Mouse (Mus musculus): ENCODE results near the gene Abca17. TPM values are rescaled to one million over a fixed set of nuclear protein-coding genes. Genes with fewer than 3 reads are reported as not detected.
A peak's percentile ranks its signal among the peaks of the same experiment; 100 is the strongest.

Abca17 gene
- total and polyA plus RNA-seq, 2 experiments = 0.02 TPM; not detected in 1

DNA sequence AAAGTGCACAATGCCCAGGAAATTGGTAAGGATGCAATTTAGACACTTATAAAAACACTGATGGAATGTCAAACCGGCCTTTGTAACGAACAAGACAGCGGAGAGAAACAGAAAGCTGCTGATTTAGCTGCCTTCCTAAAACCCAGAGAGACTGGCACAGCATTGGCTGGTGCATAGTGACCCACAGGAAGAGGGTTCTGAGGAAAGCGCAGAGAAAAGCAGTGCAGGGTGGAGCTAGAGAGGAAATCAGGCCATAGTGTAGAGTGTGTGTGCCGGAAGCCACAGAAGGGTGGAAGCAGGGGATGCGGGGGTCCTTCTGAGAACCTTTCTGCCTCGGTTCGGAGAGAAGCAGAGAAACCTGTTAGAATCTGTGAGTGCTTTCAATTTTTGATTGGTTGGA, 6.2 kb downstream of the Abca17 start:
- TF ChIP-seq CTCF (IDR thresholded peaks at IDR 0.05; ENCODE audit: low read depth, low read length) = no peak
- no peak for TF ChIP-seq POLR2A (IDR thresholded peaks at IDR 0.05; ENCODE audit: extremely low read depth, insufficient read depth, low read length)

DNA sequence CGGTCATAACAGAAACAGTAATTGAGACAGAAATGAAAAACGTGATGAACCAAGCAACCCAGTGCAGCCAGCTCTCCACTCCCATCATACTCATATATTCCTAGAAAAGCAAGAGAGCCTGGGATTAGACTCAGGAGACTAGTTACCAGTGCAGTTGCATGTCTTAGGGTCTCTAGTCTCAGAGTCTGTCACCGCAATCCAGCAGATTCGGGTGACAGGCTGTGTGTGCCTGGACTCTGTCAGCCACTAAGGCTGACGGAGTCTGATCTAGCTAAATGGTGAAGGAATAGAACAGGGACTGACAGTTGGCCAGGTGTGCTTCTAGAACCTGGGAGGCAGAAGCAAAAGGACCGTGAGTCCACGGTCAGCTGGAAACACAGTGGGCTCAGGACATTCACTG, 23.2 kb downstream of the Abca17 start:
- H3K27me3 ChIP-seq (ENCODE audit: control insufficient read depth, insufficient read depth, low read length) = no peaks in the 10 kb centered on the region
- no peak for DNase-seq (ENCODE audit: extremely low read depth, low read depth, low spot score)
- H3K27ac ChIP-seq (replicated peaks; ENCODE audit: insufficient read depth, low read depth, low read length) = no peak overlapping the region
- no peaks in the 10 kb centered on the region for H3K36me3 ChIP-seq (ENCODE audit: control insufficient read depth, insufficient read depth, low read length)
- no peak overlapping the region for H3K9ac ChIP-seq (ENCODE audit: low read depth, low read length)
- 92% methylated on average over 7 of the region's 7 CpGs for WGBS
- no peak overlapping the region for H3K4me3 ChIP-seq (ENCODE audit: insufficient read depth, low read depth, low read length)
- TF ChIP-seq POLR2A (IDR thresholded peaks at IDR 0.05; ENCODE audit: extremely low read depth, insufficient read depth, low read length) = no peak
- no peak for TF ChIP-seq CTCF (IDR thresholded peaks at IDR 0.05; ENCODE audit: low read depth, low read length)
- no peaks in the 10 kb centered on the region for H3K79me2 ChIP-seq (ENCODE audit: control insufficient read depth, insufficient read depth, low read length)
- no peaks in the 10 kb centered on the region for H3K4me1 ChIP-seq (ENCODE audit: control insufficient read depth, insufficient read depth, low read length)

More for the DNA sequence above, 6.2 kb downstream of the Abca17 start:
- Histone ChIP-seq H3K27me3 (ENCODE audit: control insufficient read depth, insufficient read depth, low read length) (no peaks in the 10 kb centered on the region; the same call in 1 of the 2 replicates), H3K9ac (ENCODE audit: low read depth, low read length) (no peak overlapping the region), H3K79me2 (ENCODE audit: control insufficient read depth, insufficient read depth, low read length) (no peaks in the 10 kb centered on the region), H3K36me3 (ENCODE audit: control insufficient read depth, insufficient read depth, low read length) (no peaks in the 10 kb centered on the region), H3K27ac (replicated peaks; ENCODE audit: insufficient read depth, low read depth, low read length) (no peak overlapping the region), H3K4me1 (ENCODE audit: control insufficient read depth, insufficient read depth, low read length) (no peaks in the 10 kb centered on the region), H3K4me3 (ENCODE audit: insufficient read depth, low read depth, low read length) (no peak overlapping the region)
- WGBS = 76% methylated on average over 8 of the region's 8 CpGs
- no peak for DNase-seq (ENCODE audit: extremely low read depth, low read depth, low spot score)

DNA sequence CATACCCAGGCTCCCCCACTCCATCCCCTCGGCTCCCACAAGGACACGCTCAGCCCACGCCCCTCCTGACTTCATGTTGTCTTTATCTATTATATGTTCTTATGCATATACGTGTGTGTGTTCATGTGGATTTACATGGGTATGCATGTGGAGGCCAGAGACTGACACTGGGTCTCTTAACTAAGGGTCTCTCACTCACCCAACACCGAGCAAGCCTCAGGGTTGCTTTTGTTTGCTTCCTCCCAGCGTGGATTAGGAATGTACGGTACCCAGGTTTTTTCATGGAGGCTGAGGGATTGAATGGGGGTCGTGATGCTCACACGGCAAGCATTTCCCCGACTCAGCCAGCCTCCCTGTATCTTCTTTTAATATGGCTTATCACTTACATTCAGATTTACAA, 25.8 kb downstream of the Abca17 start:
- H3K4me1 ChIP-seq (ENCODE audit: control insufficient read depth, insufficient read depth, low read length) = no peaks in the 10 kb centered on the region
- H3K9ac ChIP-seq (ENCODE audit: low read depth, low read length) = no peak overlapping the region
- H3K27ac ChIP-seq (replicated peaks; ENCODE audit: insufficient read depth, low read depth, low read length) = no peak overlapping the region
- H3K4me3 ChIP-seq (ENCODE audit: insufficient read depth, low read depth, low read length) = no peak overlapping the region
- TF ChIP-seq CTCF (IDR thresholded peaks at IDR 0.05; ENCODE audit: low read depth, low read length) (no peak), POLR2A (IDR thresholded peaks at IDR 0.05; ENCODE audit: extremely low read depth, insufficient read depth, low read length) (no peak)
- DNase-seq (ENCODE audit: extremely low read depth, low read depth, low spot score) = no peak
- no peaks in the 10 kb centered on the region for H3K27me3 ChIP-seq (ENCODE audit: control insufficient read depth, insufficient read depth, low read length)
- H3K79me2 ChIP-seq (ENCODE audit: control insufficient read depth, insufficient read depth, low read length) = no peaks in the 10 kb centered on the region
- WGBS = 85% methylated on average over 10 of the region's 10 CpGs
- no peaks in the 10 kb centered on the region for H3K36me3 ChIP-seq (ENCODE audit: control insufficient read depth, insufficient read depth, low read length)

DNA sequence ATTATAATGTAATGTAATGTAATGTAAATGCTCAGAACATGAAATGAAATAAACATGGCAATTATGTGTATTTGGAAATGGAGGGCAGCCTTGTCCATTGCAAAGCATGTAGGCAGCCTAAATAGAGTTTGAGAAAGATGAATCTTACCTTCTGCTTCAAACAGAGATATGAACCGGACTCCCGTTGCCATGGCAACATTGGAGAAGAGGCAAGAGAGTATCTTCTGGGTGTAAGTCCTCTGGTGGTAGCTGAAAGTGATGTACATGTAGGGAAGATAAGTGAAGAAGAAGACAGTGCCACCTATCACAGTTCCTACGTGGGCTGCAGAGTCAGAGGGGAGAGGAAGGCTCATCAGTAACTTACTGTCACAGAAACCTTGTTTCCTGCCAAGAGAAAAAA, 30.0 kb downstream of the Abca17 start:
- Histone ChIP-seq H3K79me2 (ENCODE audit: control insufficient read depth, insufficient read depth, low read length) (no peaks in the 10 kb centered on the region), H3K4me3 (ENCODE audit: insufficient read depth, low read depth, low read length) (no peak overlapping the region), H3K9ac (ENCODE audit: low read depth, low read length) (no peak overlapping the region), H3K36me3 (ENCODE audit: control insufficient read depth, insufficient read depth, low read length) (no peaks in the 10 kb centered on the region), H3K4me1 (ENCODE audit: control insufficient read depth, insufficient read depth, low read length) (no peaks in the 10 kb centered on the region), H3K27me3 (ENCODE audit: control insufficient read depth, insufficient read depth, low read length) (no peaks in the 10 kb centered on the region), H3K27ac (replicated peaks; ENCODE audit: insufficient read depth, low read depth, low read length) (no peak overlapping the region)
- DNase-seq (ENCODE audit: extremely low read depth, low read depth, low spot score) = no peak
- TF ChIP-seq POLR2A (IDR thresholded peaks at IDR 0.05; ENCODE audit: extremely low read depth, insufficient read depth, low read length) (no peak), CTCF (IDR thresholded peaks at IDR 0.05; ENCODE audit: low read depth, low read length) (no peak)
- WGBS = 90% methylated on average over 3 of the region's 3 CpGs

DNA sequence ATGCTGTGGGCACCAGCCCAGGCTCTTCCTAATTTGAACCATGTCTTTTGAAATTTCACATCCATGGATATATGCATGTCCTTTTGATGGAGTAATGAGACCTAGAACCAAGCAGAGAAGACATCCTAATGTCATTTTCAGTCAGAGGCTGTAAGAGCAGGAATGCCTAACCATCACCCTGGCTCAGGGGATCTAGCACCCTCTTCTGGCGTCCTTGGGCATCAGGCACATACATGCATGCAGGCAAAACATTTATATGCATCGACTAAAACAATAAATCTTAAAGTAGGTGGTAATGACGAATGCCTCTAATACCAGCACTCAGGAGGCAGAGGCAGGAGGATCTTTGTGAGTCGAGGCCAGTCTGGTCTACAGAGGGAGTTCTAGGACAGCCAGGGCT, 43.4 kb downstream of the Abca17 start:
- Histone ChIP-seq H3K4me1 (ENCODE audit: control insufficient read depth, insufficient read depth, low read length) (no peaks in the 10 kb centered on the region), H3K27ac (replicated peaks; ENCODE audit: insufficient read depth, low read depth, low read length) (no peak overlapping the region), H3K36me3 (ENCODE audit: control insufficient read depth, insufficient read depth, low read length) (no peaks in the 10 kb centered on the region), H3K4me3 (ENCODE audit: insufficient read depth, low read depth, low read length) (no peak overlapping the region), H3K9ac (ENCODE audit: low read depth, low read length) (no peak overlapping the region), H3K27me3 (ENCODE audit: control insufficient read depth, insufficient read depth, low read length) (no peaks in the 10 kb centered on the region), H3K79me2 (ENCODE audit: control insufficient read depth, insufficient read depth, low read length) (no peaks in the 10 kb centered on the region)
- DNase-seq (ENCODE audit: extremely low read depth, low read depth, low spot score) = peak; percentile 56
- TF ChIP-seq POLR2A (IDR thresholded peaks at IDR 0.05; ENCODE audit: extremely low read depth, insufficient read depth, low read length) (no peak), CTCF (IDR thresholded peaks at IDR 0.05; ENCODE audit: low read depth, low read length) (peak; percentile 86)
- WGBS = 39% methylated on average over 4 of the region's 4 CpGs

DNA sequence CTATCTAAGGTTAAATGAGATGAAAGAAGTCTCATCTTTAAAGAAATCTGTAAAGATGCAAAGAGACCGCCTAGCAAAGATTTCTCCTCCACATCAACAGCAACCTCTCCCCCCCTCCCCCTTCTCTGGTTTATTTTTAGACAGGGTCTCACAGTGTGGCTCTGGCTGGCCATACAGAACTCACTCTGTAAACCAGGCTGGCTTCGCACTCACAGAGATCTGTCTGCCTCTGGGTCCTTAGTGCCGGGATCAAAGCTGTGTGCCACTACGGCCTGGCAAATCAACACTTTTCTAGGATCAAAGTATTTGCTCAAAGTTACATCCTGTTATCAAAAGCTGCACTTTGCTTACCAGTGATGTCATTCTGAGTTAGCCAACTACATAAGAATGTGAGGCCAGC, 50.2 kb downstream of the Abca17 start:
- Histone ChIP-seq H3K4me1 (ENCODE audit: control insufficient read depth, insufficient read depth, low read length) (no peaks in the 10 kb centered on the region), H3K4me3 (ENCODE audit: insufficient read depth, low read depth, low read length) (no peak overlapping the region), H3K36me3 (ENCODE audit: control insufficient read depth, insufficient read depth, low read length) (no peaks in the 10 kb centered on the region), H3K79me2 (ENCODE audit: control insufficient read depth, insufficient read depth, low read length) (no peaks in the 10 kb centered on the region), H3K9ac (ENCODE audit: low read depth, low read length) (no peak overlapping the region), H3K27me3 (ENCODE audit: control insufficient read depth, insufficient read depth, low read length) (no peaks in the 10 kb centered on the region), H3K27ac (replicated peaks; ENCODE audit: insufficient read depth, low read depth, low read length) (no peak overlapping the region)
- no peak for TF ChIP-seq CTCF (IDR thresholded peaks at IDR 0.05; ENCODE audit: low read depth, low read length)
- no peak for TF ChIP-seq POLR2A (IDR thresholded peaks at IDR 0.05; ENCODE audit: extremely low read depth, insufficient read depth, low read length)
- 47% methylated on average over 4 of the region's 4 CpGs for WGBS
- DNase-seq (ENCODE audit: extremely low read depth, low read depth, low spot score) = peak; percentile 9
